Mouse (Mus musculus): ENCODE data around the gene Ntrk2. TPM values are rescaled to one million over a fixed set of nuclear protein-coding genes. Genes with fewer than 3 reads are reported as not detected.
A peak's percentile ranks its signal among the peaks of the same experiment; 100 is the strongest.
"Not testable (repeated sequence)": the region's sequence is repeated elsewhere in the genome, so short reads cannot be mapped to it uniquely, and the experiment has no call there.

Gene Ntrk2
- polyA plus RNA-seq, 1 experiment from 2014 or later, result 13.4 TPM

- Histone ChIP-seq H3K36me3 (no peaks in the 10 kb centered on the region), H3K27ac (no peak overlapping the region), H3K9me3 (no peaks in the 10 kb centered on the region), H3K4me3 (no peak overlapping the region), H3K4me2 (replicated peaks) (no peak overlapping the region), H3K27me3 (no peaks in the 10 kb centered on the region; the same call in 1 of the 2 replicates), H3K4me1 (no peaks in the 10 kb centered on the region), H3K9ac (no peak overlapping the region)
- WGBS, result 82% methylated on average over 6 of the region's 6 CpGs
- no peak for ATAC-seq (ENCODE audit: low FRiP score, low read depth)
Observed at GRCm38 (mm10) chr13:59030574-59030973, 224.2 kb downstream of the Ntrk2 start.

DNA sequence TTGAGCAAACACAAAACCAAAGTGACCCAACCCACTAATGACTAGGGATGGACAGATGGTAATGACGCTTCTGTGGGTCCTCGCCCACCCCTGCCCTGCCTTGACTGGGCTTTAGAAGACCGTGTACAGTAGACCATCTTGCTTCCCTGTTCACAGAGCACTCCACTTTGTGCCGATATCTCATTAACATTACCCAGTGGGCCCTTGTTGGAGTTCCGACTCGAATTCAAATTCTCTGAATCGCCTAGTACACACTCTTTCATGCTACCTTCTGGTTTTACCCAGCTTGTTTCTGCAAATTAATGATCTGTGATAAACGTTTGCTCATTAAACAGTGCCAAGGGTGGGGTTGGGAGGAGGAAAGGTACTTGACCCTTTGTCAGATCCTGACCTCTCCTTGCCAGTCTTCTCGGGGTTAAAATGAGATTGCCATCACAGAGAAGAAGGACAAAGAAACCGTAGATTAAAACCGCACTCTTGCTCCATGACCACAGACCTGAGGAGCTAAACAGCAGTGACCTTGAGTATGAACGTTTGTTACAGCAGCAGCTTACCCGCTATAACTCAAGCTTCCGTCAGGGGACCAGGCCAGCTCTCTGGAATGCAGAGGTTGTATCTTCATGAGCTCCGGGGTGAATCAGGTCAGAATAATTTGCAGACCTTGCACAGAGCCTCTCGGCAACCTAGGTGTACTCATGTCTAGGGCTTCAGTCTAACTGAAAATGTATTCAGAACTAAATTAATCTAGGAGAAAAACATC is 234.0 kb downstream of the Ntrk2 start:
- no peaks in the 10 kb centered on the region for H3K9me3 ChIP-seq
- no peaks in the 10 kb centered on the region for H3K27me3 ChIP-seq
- H3K9ac ChIP-seq, result no peak overlapping the region
- 58% methylated on average over 16 of the region's 16 CpGs for WGBS
- no peak overlapping the region for H3K27ac ChIP-seq
- H3K4me1 ChIP-seq, result no peaks in the 10 kb centered on the region; the same call in 1 of the 2 replicates
- ATAC-seq (ENCODE audit: low FRiP score, low read depth), result no peak
- H3K4me3 ChIP-seq, result no peak overlapping the region
- H3K36me3 ChIP-seq, result no peaks in the 10 kb centered on the region
- no peak overlapping the region for H3K4me2 ChIP-seq (replicated peaks)

DNA sequence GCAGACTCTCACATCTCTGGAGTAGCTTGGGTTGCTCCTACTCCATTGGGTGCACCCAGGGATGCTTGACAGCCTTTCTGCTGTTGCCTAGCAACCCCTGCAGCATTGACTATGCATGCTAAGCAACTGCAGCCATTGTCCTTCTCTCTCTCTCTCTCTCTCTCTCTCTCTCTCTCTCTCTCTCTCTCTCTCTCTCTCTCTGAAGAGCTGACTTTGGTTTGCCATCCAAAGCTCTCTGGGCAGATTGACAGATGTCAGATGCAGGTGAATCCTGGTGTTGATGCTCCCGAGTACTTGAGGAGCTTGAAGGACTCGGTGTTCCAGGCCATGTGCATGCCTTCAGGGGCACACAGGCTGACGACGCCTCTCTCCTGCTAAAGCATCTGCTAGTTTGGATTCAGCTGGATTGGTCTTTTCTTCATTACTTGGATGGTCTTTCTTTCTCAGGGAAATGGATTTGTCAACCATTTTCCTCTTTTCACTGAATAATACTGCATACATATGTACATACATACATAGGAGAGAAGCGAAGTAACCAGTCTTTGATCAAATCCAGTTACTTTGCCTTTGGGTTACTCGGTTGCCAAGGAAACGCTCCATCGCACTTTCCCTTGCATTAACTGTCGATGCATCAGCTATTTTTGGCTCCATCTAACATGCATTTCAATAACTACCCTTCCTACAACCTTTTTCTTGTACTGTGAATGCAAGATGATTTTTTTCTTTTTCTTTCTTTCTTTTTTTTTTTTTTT is 234.8 kb downstream of the Ntrk2 start:
- Histone ChIP-seq H3K27ac (no peak overlapping the region), H3K4me2 (replicated peaks) (no peak overlapping the region), H3K9ac (no peak overlapping the region), H3K9me3 (no peaks in the 10 kb centered on the region), H3K36me3 (no peaks in the 10 kb centered on the region), H3K4me3 (no peak overlapping the region), H3K27me3 (no peaks in the 10 kb centered on the region), H3K4me1 (no peaks in the 10 kb centered on the region; the same call in 1 of the 2 replicates)
- WGBS, result 55% methylated on average over 9 of the region's 9 CpGs
- no peak for ATAC-seq (ENCODE audit: low FRiP score, low read depth)

GRCm38 (mm10) chr13:59052188-59052587 is 245.8 kb downstream of the Ntrk2 start:
- Histone ChIP-seq H3K27ac (no peak overlapping the region), H3K27me3 (no peaks in the 10 kb centered on the region), H3K36me3 (no peaks in the 10 kb centered on the region), H3K4me1 (no peaks in the 10 kb centered on the region), H3K9me3 (no peaks in the 10 kb centered on the region), H3K4me2 (replicated peaks) (no peak overlapping the region), H3K9ac (no peak overlapping the region), H3K4me3 (no peak overlapping the region)
- ATAC-seq (ENCODE audit: low FRiP score, low read depth), result no peak
- WGBS, result 83% methylated on average over 4 of the region's 4 CpGs

- H3K9me3 ChIP-seq; H3K4me3 ChIP-seq; ATAC-seq (ENCODE audit: low FRiP score, low read depth); H3K4me1 ChIP-seq; H3K9ac ChIP-seq; H3K4me2 ChIP-seq (replicated peaks); H3K27ac ChIP-seq; H3K27me3 ChIP-seq; H3K36me3 ChIP-seq: not testable (repeated sequence)
- 85% methylated on average over 8 of the region's 8 CpGs for WGBS
Observed at GRCm38 (mm10) chr13:59054331-59054730, 248.0 kb downstream of the Ntrk2 start.

GRCm38 (mm10) chr13:59056859-59057258 is 250.5 kb downstream of the Ntrk2 start:
- Histone ChIP-seq H3K27ac (no peak overlapping the region), H3K4me2 (replicated peaks) (no peak overlapping the region), H3K27me3 (peaks cover 7% of the 10 kb centered on the region; the same call in 1 of the 2 replicates), H3K4me3 (no peak overlapping the region), H3K4me1 (no peaks in the 10 kb centered on the region), H3K36me3 (no peaks in the 10 kb centered on the region), H3K9ac (no peak overlapping the region), H3K9me3 (no peaks in the 10 kb centered on the region)
- 80% methylated on average over 4 of the region's 4 CpGs for WGBS
- no peak for ATAC-seq (ENCODE audit: low FRiP score, low read depth)

DNA sequence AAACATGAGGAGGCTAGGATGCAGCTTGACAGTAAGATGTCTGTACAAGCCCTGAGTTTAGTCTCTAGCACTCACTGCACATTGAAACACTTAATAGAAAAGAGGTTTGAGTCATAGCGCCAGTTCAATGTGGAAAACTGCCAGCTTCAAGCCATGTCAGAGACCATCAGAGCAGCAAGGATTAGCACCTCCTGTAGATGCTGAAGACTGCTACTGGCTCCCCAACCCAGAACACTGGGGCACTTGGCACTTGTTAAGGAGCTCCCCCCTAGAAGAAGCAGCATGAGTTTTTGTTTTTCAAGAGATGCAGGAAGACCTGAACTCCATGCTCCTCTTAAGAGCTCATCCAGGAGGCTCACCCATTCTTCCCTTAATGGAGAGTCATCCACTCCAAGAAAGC is 251.5 kb downstream of the Ntrk2 start:
- peaks cover 7% of the 10 kb centered on the region; the same call in 1 of the 2 replicates for H3K27me3 ChIP-seq
- H3K9me3 ChIP-seq, result no peaks in the 10 kb centered on the region
- ATAC-seq (ENCODE audit: low FRiP score, low read depth), result no peak
- no peak overlapping the region for H3K27ac ChIP-seq
- 54% methylated on average over 1 of the region's 1 CpGs for WGBS
- H3K9ac ChIP-seq, result no peak overlapping the region
- no peaks in the 10 kb centered on the region for H3K4me1 ChIP-seq
- no peak overlapping the region for H3K4me3 ChIP-seq
- H3K36me3 ChIP-seq, result no peaks in the 10 kb centered on the region
- no peak overlapping the region for H3K4me2 ChIP-seq (replicated peaks)

- Histone ChIP-seq H3K9me3 (no peaks in the 10 kb centered on the region), H3K36me3 (no peaks in the 10 kb centered on the region), H3K4me1 (no peaks in the 10 kb centered on the region), H3K4me3 (no peak overlapping the region), H3K27me3 (peaks cover 7% of the 10 kb centered on the region; the same call in 1 of the 2 replicates), H3K27ac (no peak overlapping the region), H3K4me2 (replicated peaks) (no peak overlapping the region), H3K9ac (no peak overlapping the region)
- 10% methylated on average over 7 of the region's 7 CpGs for WGBS
- ATAC-seq (ENCODE audit: low FRiP score, low read depth), result no peak
Observed at GRCm38 (mm10) chr13:59059118-59059517, 252.7 kb downstream of the Ntrk2 start.

- no peak overlapping the region for H3K4me3 ChIP-seq
- H3K4me1 ChIP-seq, result no peaks in the 10 kb centered on the region
- H3K4me2 ChIP-seq (replicated peaks), result no peak overlapping the region
- no peak overlapping the region for H3K9ac ChIP-seq
- H3K36me3 ChIP-seq, result no peaks in the 10 kb centered on the region
- ATAC-seq (ENCODE audit: low FRiP score, low read depth), result no peak
- 0 out of 2 replicates have a peak, but pooled peaks cover 10% of the 10 kb centered on the region for H3K27me3 ChIP-seq
- WGBS, result 73% methylated on average over 3 of the region's 3 CpGs
- no peak overlapping the region for H3K27ac ChIP-seq
- H3K9me3 ChIP-seq, result no peaks in the 10 kb centered on the region
Observed at GRCm38 (mm10) chr13:59065677-59066076, 259.3 kb downstream of the Ntrk2 start.

GRCm38 (mm10) chr13:59073635-59074256 is 267.4 kb downstream of the Ntrk2 start:
- Histone ChIP-seq H3K4me1 (peaks cover 3% of the 10 kb centered on the region; the same call in 1 of the 2 replicates), H3K9me3 (no peaks in the 10 kb centered on the region), H3K9ac (no peak overlapping the region), H3K4me2 (replicated peaks) (peak overlapping the region; percentile 53), H3K27me3 (peaks cover 52% of the 10 kb centered on the region), H3K27ac (no peak overlapping the region), H3K36me3 (no peaks in the 10 kb centered on the region), H3K4me3 (peak overlapping the region; percentile 11; the same call in 1 of the 2 replicates)
- peak; percentile 83 for ATAC-seq (ENCODE audit: low FRiP score, low read depth)
- 24% methylated on average over 26 of the region's 26 CpGs for WGBS

DNA sequence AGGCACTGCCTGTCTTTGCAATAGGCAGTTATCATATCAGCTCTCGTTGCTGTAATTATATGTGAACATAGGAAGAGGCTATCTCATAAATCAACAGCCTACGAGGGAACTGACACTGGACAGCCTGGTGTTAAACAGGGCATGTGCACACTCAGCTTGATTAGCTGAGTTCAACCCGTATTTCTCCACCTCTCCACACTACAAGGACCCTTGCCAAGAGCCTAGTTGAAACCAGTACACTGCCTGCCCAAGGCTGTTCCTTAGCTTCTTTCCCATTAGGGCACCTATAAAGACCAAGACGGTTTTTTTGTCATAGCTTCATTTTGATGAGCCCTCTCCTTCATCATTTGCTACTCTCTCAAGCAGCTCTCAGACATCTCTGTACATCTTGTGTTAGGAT is 270.1 kb downstream of the Ntrk2 start:
- 61% methylated on average over 4 of the region's 4 CpGs for WGBS
- Histone ChIP-seq H3K4me3 (no peak overlapping the region), H3K9me3 (no peaks in the 10 kb centered on the region), H3K27ac (no peak overlapping the region), H3K36me3 (no peaks in the 10 kb centered on the region), H3K27me3 (peaks cover 46% of the 10 kb centered on the region), H3K9ac (no peak overlapping the region), H3K4me1 (peaks cover 3% of the 10 kb centered on the region; the same call in 1 of the 2 replicates), H3K4me2 (replicated peaks) (no peak overlapping the region)
- ATAC-seq (ENCODE audit: low FRiP score, low read depth), result no peak
